Mouse (Mus musculus) heart, postnatal 0 days (tissue): Measurements from ENCODE around the gene Pabpc1l. TPM values are rescaled to one million over a fixed set of nuclear protein-coding genes. Genes with fewer than 3 reads are reported as not detected.

Experiments used
- ATAC-seq: fragments of 200-750 bp; cut with Nextera tagmentation; 2 replicates; pipeline ENCODE4 v1.8.0; 2017; ENCODE audit warnings: low read depth, moderate number of reproducible peaks, moderate library complexity; ENCODE audit not compliant: insufficient read depth
- DNase-seq: peaks from one replicate; pipeline ENCODE4 v3.0.0-alpha.2; 2016; ENCODE audit warnings: low spot score
- H3K27ac ChIP-seq: fragments of 300-500 bp; sonication (generic); 2 replicates; pipeline ENCODE4 v1.5.1; 2014; ENCODE audit warnings: low read depth, mild to moderate bottlenecking
- H3K27me3 ChIP-seq: fragments of 300-500 bp; sonication (generic); 2 replicates; pipeline ENCODE4 v1.6.1; 2014; ENCODE audit warnings: low read length, mixed read lengths; ENCODE audit not compliant: control insufficient read depth, insufficient read depth
- H3K36me3 ChIP-seq: fragments of 300-500 bp; sonication (generic); replicated peaks from 2 replicates; pipeline ENCODE4 v1.6.1; 2014; ENCODE audit warnings: low read length, mixed read lengths; ENCODE audit not compliant: control insufficient read depth, insufficient read depth
- H3K4me1 ChIP-seq: fragments of 300-500 bp; sonication (generic); 2 replicates; pipeline ENCODE4 v1.6.1; 2014; ENCODE audit warnings: antibody characterized with exemption; ENCODE audit not compliant: control insufficient read depth, insufficient read depth
- H3K4me2 ChIP-seq: fragments of 300-500 bp; sonication (generic); 2 replicates; pipeline ENCODE4 v1.6.1; 2014; ENCODE audit warnings: low read depth, mild to moderate bottlenecking, low read length, moderate library complexity
- H3K4me3 ChIP-seq: fragments of 300-500 bp; sonication (generic); 2 replicates; pipeline ENCODE4 v1.5.1; 2014; ENCODE audit warnings: low read depth, low read length
- H3K9ac ChIP-seq: fragments of 300-500 bp; sonication (generic); replicated peaks from 2 replicates; pipeline ENCODE4 v1.6.1; 2014; ENCODE audit warnings: low read depth, low read length, mixed read lengths
- H3K9me3 ChIP-seq: fragments of 300-500 bp; sonication (generic); replicated peaks from 2 replicates; pipeline ENCODE4 v1.6.1; 2016; ENCODE audit warnings: low read length; ENCODE audit not compliant: control insufficient read depth
- CTCF ChIP-seq: IDR thresholded peaks from 2 replicates; pipeline ENCODE4 v1.5.1; 2016; ENCODE audit warnings: antibody characterized with exemption, control low read depth, low read depth
- EP300 ChIP-seq: IDR thresholded peaks from 2 replicates; pipeline ENCODE4 v1.6.1; 2016; ENCODE audit warnings: antibody characterized with exemption, low read depth
- WGBS: fragments of 180-500 bp; shearing (Covaris S2); extraction: QIAGEN DNeasy Blood & Tissue Kit; methylation state at CpG from one replicate; pipeline ENCODE4 v1.1.7; 2014; 5-methylcytosine and 5-hydroxymethylcytosine counted together
- polyA plus RNA-seq: library from polyadenylated mRNA; unstranded; fragments of >200 nt; fragmentation: Nextera tagmentation; extraction: Ambion mirVana; gene quantifications from 2 replicates; pipeline ENCODE4 v1.2.1, GENCODE M21; 2015
- total RNA-seq: library from RNA; depleted of rRNA; stranded (reverse); fragments of >200 nt; gene quantifications from 2 replicates; pipeline ENCODE4 v1.2.3, GENCODE M21; 2014; ENCODE audit warnings: low replicate concordance; rRNA removed

The Pabpc1l gene
- total RNA-seq (not detected in 2 replicates), polyA plus RNA-seq (0.56 and 1.0 TPM in 2 replicates)

DNA sequence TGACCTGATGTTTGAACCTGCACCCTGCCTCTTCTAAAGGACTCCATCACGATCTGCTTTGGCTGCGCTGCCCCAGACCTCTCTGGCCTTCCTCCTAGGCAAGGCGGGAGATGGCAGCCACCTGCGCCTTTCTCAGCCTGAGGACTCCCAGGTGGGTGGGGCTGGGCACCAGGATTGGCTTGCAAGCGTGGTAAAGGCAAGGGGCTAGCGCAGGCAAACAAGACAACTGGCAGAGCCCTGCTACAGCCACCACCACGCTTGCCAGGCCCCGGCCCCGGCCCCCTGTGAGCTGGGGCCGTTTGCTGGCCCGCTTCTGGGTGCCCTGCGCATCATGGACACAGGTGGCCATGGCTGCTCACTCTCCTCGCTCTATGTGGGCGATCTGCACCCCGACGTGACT lies at the start of gene Pabpc1l:
TSS of gene Pabpc1l (plus strand) at position 301 of the 400 bp plus-strand sequence.
- Histone ChIP-seq H3K36me3 (peaks cover 1% of the 10 kb centered on the region; the same call in 1 of the 2 replicates), H3K9me3 (no peaks in the 10 kb centered on the region), H3K4me2 (no peak within 1 kb of the TSS), H3K4me1 (peaks cover 9% of the 10 kb centered on the region), H3K4me3 (no peak within 1 kb of the TSS), H3K27me3 (no peaks in the 10 kb centered on the region), H3K9ac (no peak within 1 kb of the TSS), H3K27ac (no peak within 1 kb of the TSS)
- ATAC-seq, result no peak
- no peak for TF ChIP-seq EP300
- TF ChIP-seq CTCF, result no peak
- WGBS, result 81% methylated on average over 16 of the region's 16 CpGs
- no peak for DNase-seq

DNA sequence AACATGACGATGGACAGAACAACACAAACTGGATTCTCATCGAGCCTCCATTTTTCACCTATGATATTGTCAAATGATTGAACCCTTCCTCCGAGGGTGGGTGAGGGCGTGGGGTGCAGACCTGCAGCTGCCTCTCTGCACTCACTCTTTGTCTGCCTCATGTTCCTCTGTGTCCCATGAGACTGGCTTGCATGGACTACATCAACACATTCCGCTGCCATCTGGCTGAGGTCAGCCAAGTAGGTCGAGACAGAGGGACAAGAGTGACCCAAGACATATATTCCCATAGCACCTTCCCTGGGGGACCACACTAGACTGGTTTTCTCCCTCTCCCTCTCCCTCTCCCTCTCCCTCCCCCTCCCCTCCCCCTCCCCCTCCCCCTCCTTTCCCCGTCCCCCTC lies 48.8 kb upstream of the Pabpc1l start:
- DNase-seq, result no peak
- Histone ChIP-seq H3K27me3 (no peaks in the 10 kb centered on the region), H3K4me3 (no peak overlapping the region), H3K9ac (no peak overlapping the region), H3K4me1 (no peaks in the 10 kb centered on the region), H3K4me2 (no peak overlapping the region), H3K36me3 (no peaks in the 10 kb centered on the region), H3K27ac (no peak overlapping the region), H3K9me3 (peaks cover 7% of the 10 kb centered on the region; the same call in 1 of the 2 replicates)
- no peak for ATAC-seq
- TF ChIP-seq EP300 (no peak), CTCF (no peak)
- 82% methylated on average over 6 of the region's 7 CpGs for WGBS

DNA sequence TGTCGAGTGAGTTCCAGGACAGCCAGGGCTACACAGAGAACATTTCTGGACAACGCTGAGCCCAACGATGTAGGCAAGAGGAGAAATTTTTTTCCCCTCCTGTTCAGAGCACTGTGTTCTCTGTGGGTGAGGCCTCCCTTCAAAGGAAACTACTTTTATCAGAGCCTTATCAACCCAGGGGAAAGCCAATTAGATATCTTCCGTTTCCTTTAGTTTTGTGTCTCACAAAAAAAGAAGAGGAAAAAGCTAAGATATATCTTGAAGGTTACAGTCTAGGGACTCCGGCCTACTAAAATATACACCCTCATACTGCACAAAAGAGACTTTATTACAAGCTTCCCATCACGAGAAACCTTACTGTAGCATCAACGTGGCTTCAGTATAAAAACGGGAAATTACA lies 38.0 kb upstream of the Pabpc1l start:
- no peak overlapping the region for H3K27ac ChIP-seq
- H3K4me2 ChIP-seq, result no peak overlapping the region
- H3K36me3 ChIP-seq, result no peaks in the 10 kb centered on the region
- ATAC-seq (no peak), DNase-seq (no peak)
- H3K9me3 ChIP-seq, result no peaks in the 10 kb centered on the region
- TF ChIP-seq CTCF (no peak), EP300 (no peak)
- H3K27me3 ChIP-seq, result no peaks in the 10 kb centered on the region
- H3K4me1 ChIP-seq, result no peaks in the 10 kb centered on the region
- 48% methylated on average over 8 of the region's 8 CpGs for WGBS
- H3K9ac ChIP-seq, result no peak overlapping the region
- no peak overlapping the region for H3K4me3 ChIP-seq

DNA sequence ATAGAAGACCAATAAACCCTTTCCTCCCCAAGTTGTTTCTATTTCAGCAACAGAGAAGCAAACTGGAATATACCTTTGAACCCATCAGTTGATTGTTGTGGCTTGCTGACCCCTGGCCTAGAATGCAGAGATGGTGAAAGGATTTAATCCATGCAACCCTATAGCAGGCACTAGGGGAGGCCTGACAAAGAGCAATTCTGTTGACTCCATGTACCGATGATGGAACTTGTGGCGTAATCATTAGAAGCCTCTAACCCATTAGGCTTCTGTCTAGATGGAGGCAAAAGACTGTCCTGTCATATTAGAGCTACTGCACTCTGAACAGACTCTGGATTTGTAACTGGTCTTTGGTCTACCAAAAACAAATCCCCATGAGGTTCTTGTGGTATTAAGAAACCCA lies 32.4 kb upstream of the Pabpc1l start:
- DNase-seq, result no peak
- 93% methylated on average over 2 of the region's 2 CpGs for WGBS
- H3K27ac ChIP-seq, result no peak overlapping the region
- H3K27me3 ChIP-seq, result no peaks in the 10 kb centered on the region
- H3K4me2 ChIP-seq, result no peak overlapping the region
- no peak for ATAC-seq
- H3K4me3 ChIP-seq, result no peak overlapping the region
- H3K9me3 ChIP-seq, result no peaks in the 10 kb centered on the region
- TF ChIP-seq CTCF (no peak), EP300 (no peak)
- peaks cover 16% of the 10 kb centered on the region for H3K4me1 ChIP-seq
- H3K36me3 ChIP-seq, result peaks cover 5% of the 10 kb centered on the region
- no peak overlapping the region for H3K9ac ChIP-seq

DNA sequence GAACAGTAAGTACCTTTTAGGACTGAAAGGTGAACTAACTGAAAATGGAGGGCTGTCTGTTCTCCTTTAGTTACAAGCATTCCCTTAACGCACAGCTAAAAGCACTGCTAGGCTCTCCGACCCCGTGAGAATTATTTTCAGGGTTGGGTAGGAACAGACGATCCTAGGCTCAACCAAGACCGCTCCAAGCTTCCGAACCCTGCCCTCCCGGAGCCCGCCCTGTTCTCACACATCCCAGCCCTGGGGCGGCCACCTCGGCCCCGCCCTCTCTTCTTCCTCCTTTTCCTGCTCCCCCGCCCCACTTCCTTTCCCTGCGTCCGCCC lies 30.6 kb upstream of the Pabpc1l start, which contains the start of gene Ywhab:
TSS of gene Ywhab (plus strand) at position 307 of the 323 bp plus-strand sequence.
- DNase-seq, result peak; percentile 98
- peak within 1 kb of the TSS; percentile 95 for H3K4me2 ChIP-seq

More for the DNA sequence above, 30.6 kb upstream of the Pabpc1l start, which contains the start of gene Ywhab:
- WGBS, result 0% methylated on average over 13 of the region's 14 CpGs
- Histone ChIP-seq H3K9ac (peak within 1 kb of the TSS; percentile 97), H3K27ac (peak within 1 kb of the TSS; percentile 98), H3K36me3 (peaks cover 9% of the 10 kb centered on the region), H3K27me3 (no peaks in the 10 kb centered on the region), H3K4me3 (peak within 1 kb of the TSS; percentile 94), H3K9me3 (no peaks in the 10 kb centered on the region), H3K4me1 (peaks cover 20% of the 10 kb centered on the region)
- no peak for ATAC-seq
- no peak for TF ChIP-seq EP300
- TF ChIP-seq CTCF, result no peak
